Mouse (Mus musculus) olfactory bulb, adult 2 months (tissue): Measurements from ENCODE around the gene Klk11. TPM values are rescaled to one million over a fixed set of nuclear protein-coding genes. Genes with fewer than 3 reads are reported as not detected.

Experiments
- H3K27ac ChIP-seq: fragments of 200-500 bp; 2 replicates; pipeline ENCODE4 v1.5.1; 2012; ENCODE audit warnings: low read depth, low read length; ENCODE audit not compliant: insufficient read depth
- H3K4me1 ChIP-seq: fragments of 200-500 bp; 2 replicates; pipeline ENCODE4 v1.6.1; 2012; ENCODE audit warnings: low read length; ENCODE audit not compliant: control insufficient read depth, insufficient read depth
- H3K4me3 ChIP-seq: fragments of 200-500 bp; 2 replicates; pipeline ENCODE4 v1.5.1; 2012; ENCODE audit warnings: mild to moderate bottlenecking, low read depth, low read length, moderate library complexity; ENCODE audit not compliant: insufficient read depth
- CTCF ChIP-seq: fragments of 200-500 bp; IDR thresholded peaks from 2 replicates; pipeline ENCODE4 v1.5.1; 2012; ENCODE audit warnings: low read depth, mild to moderate bottlenecking, low read length, moderate library complexity; ENCODE audit not compliant: insufficient read depth
- POLR2A ChIP-seq: fragments of 200-500 bp; IDR thresholded peaks from 2 replicates; pipeline ENCODE4 v1.6.1; 2012; ENCODE audit warnings: mild to moderate bottlenecking, low read depth, low read length, moderate library complexity; ENCODE audit not compliant: insufficient read depth
- WGBS: fragments of 180-500 bp; shearing (Covaris S2); methylation state at CpG from one replicate; pipeline ENCODE4 v1.1.7; 2018; 5-methylcytosine and 5-hydroxymethylcytosine counted together
- polyA plus RNA-seq: library from polyadenylated mRNA; stranded (reverse); fragments of >200 nt; gene quantifications from 2 replicates; pipeline ENCODE4 v1.2.4, GENCODE M21; 2012; ENCODE audit warnings: low replicate concordance; ENCODE audit not compliant: missing spikeins, insufficient read depth, insufficient read length

Klk11 gene
- polyA plus RNA-seq, 1 experiment: not detected

DNA sequence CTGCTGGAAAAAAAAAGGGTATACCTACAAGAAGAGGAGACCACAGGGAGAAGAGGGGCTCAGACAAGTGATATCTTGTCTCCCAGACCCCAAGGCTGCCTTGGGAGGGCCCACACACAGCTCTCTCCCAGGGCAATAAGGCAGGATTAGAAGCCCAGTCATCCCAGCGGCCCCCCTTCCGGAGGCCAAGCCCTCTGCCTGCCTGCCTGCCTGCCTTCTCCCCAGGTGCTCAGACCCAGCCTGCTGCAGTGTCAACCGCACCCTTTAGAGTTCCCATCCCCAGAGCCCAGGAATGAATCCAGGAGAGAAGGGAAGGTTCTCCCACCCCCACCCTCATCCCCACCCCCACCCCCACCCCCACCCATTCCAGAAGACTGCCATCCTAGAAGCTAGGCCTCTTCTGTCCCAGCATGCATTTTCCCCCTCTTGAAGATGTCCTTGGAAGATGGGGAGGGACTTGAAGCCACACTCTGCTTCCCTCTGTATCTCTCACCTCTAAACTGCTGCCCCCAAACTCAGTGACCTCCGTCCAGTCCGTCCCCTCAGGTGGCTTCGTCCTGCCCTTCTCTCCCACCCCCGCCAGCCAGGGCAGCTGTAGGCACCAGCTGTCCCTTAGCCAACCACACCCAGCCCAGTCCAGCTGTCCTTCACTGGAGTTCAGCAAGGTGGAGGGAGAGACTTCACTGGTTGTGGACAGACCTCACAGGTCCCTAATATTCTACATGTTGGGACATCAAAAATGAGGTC is 1.1 kb downstream of the Klk11 start:
- peaks cover 3% of the 10 kb centered on the region; the same call in 1 of the 2 replicates for H3K4me1 ChIP-seq
- WGBS: 64% methylated on average over 7 of the region's 7 CpGs

DNA sequence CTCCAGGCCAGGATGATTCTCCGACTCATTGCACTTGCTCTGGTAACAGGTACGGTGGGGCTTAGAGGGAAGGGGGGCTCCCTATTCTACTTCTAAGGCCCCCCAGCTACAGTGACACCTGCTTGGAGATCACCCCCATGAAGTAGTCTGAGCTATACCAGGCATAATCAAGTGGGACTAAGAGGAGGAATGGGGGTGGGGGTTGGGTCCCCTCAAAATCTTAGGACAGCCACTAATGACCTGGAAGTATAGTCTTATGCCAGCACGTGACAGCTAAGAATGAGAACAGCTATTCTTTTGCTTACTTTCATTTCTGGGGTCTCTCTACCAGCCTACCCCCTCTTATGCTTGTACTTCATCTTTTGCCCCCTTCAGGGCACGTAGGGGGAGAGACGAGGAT is 2.1 kb downstream of the Klk11 start:
- TF ChIP-seq POLR2A (no peak), CTCF (no peak)
- WGBS: 90% methylated on average over 5 of the region's 5 CpGs

More for the DNA sequence above, 1.1 kb downstream of the Klk11 start:
- no peak overlapping the region for H3K27ac ChIP-seq
- no peak overlapping the region for H3K4me3 ChIP-seq
- TF ChIP-seq POLR2A: no peak
- TF ChIP-seq CTCF: no peak

DNA sequence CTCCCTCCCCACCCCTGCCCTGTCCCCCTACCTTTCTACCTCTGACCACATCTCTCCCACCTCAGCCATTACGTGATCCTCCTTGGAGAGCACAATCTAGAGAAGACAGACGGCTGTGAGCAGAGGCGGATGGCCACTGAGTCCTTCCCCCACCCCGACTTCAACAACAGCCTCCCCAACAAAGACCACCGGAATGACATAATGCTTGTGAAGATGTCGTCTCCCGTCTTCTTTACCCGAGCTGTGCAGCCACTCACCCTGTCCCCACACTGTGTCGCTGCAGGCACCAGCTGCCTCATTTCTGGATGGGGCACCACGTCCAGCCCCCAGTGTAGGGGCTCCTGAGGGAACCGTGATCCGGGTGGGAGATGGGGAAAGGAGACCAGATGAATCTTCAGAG is 3.0 kb downstream of the Klk11 start:
- peaks cover 8% of the 10 kb centered on the region; the same call in 1 of the 2 replicates for H3K4me1 ChIP-seq
- TF ChIP-seq CTCF (no peak), POLR2A (no peak)
- H3K4me3 ChIP-seq: no peak overlapping the region
- WGBS: 87% methylated on average over 12 of the region's 12 CpGs
- H3K27ac ChIP-seq: no peak overlapping the region

More for the DNA sequence above, 2.1 kb downstream of the Klk11 start:
- no peak overlapping the region for H3K27ac ChIP-seq
- H3K4me3 ChIP-seq: no peak overlapping the region
- H3K4me1 ChIP-seq: peaks cover 8% of the 10 kb centered on the region; the same call in 1 of the 2 replicates

DNA sequence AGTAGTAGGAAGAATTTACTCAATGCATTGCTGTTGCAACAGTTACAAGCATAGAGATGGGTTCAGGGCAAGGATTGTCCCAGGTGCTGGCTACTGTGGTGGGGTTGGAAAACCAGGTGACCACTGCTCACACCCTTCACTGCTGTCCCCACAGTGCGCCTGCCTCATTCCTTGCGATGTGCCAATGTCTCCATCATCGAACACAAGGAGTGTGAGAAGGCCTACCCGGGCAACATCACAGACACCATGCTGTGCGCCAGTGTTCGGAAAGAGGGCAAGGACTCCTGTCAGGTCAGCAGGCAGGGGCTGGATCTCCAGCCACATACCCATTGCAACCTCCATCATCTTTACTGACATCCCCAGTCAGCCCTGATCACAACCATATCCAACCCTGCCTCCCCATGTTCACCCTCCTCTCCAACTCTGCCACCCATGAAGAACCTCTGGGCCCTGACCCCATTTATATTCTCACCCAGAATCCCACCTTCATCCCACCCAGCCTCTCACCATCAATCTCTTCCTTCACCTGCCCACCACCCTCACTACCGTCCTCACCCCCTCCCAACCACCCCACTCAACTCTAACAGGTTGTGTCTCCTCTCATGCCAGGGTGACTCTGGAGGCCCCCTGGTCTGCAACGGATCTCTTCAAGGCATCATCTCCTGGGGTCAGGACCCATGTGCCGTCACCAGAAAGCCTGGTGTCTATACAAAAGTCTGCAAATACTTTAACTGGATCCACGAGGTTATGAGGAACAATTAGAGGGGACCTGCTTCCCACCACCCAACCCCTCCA is 4.0 kb downstream of the Klk11 start:
- H3K27ac ChIP-seq: no peak overlapping the region
- no peak for TF ChIP-seq CTCF
- no peak for TF ChIP-seq POLR2A
- no peak overlapping the region for H3K4me3 ChIP-seq
- WGBS: 91% methylated on average over 10 of the region's 10 CpGs
- peaks cover 12% of the 10 kb centered on the region for H3K4me1 ChIP-seq

DNA sequence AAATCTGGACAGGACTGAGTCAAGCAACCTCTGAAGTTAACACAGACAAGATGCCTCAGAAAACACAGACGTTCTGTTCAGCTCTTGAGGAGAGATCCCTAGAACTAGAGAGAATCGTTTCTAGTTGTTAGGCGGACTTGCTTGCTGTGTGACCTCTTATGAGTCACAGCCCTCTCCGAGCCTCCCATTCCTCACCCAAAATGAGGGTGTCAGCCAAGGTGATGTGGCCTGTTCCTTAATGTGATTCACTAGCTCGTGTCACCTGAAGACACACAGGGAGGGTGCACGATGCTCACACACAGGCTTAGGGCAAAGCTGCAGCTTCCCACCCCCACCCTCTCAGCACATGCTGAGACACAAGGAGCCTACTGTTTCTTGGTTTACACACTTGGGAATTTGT is 5.8 kb downstream of the Klk11 start:
- peaks cover 12% of the 10 kb centered on the region for H3K4me1 ChIP-seq
- H3K27ac ChIP-seq: no peak overlapping the region
- H3K4me3 ChIP-seq: no peak overlapping the region
- WGBS: 46% methylated on average over 6 of the region's 6 CpGs
- TF ChIP-seq POLR2A: no peak
- no peak for TF ChIP-seq CTCF

DNA sequence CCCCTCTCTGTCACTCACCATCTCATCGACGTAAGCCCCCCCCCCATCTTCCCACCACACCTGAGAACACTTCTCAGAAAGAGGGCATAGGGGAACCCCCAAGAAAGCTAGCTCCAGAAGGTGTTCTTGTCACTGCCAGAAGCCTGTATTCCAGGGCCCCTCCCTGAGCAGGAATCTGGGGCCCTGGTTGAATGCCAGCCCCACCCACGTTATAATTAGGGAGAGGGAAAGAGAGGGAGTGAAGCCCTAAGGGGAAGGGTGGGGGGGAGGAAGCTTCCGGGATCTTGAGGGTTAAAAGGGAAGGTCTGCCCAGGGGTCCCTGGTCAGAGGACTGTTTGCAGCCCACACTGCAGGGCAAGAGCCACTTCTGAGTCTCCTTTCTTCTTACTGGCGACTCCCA is 6.3 kb downstream of the Klk11 start, which contains the start of gene Klk10:
Gene Klk10, plus strand, starts transcription at position 290 of the 400 bp plus-strand sequence.
- peaks cover 12% of the 10 kb centered on the region for H3K4me1 ChIP-seq
- WGBS: 39% methylated on average over 5 of the region's 5 CpGs
- H3K4me3 ChIP-seq: no peak within 1 kb of the TSS
- H3K27ac ChIP-seq: no peak within 1 kb of the TSS
- no peak for TF ChIP-seq POLR2A
- TF ChIP-seq CTCF: no peak

DNA sequence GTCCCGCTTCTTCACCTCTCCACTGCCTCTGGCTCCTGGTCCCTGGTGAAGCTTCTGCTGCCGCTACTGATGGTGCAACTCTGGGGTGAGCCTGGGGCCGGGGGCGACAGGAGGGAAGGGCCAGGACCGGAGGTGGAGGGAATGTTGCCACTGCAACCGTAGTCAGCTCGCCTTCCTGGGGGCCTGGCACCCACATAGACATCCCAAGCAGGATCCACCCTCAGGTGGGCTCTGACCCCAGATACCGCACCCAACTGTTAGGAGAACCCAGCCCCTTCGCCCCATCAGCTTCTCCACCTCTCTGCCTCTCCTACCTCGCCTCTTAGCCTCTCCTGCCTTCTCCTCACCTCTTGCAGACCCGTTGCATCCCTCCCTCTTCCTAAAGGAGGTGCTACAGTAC is 7.1 kb downstream of the Klk11 start:
- WGBS: 93% methylated on average over 11 of the region's 11 CpGs
- no peak overlapping the region for H3K4me3 ChIP-seq
- no peak overlapping the region for H3K27ac ChIP-seq
- no peak for TF ChIP-seq POLR2A
- no peak for TF ChIP-seq CTCF
- peaks cover 12% of the 10 kb centered on the region for H3K4me1 ChIP-seq

DNA sequence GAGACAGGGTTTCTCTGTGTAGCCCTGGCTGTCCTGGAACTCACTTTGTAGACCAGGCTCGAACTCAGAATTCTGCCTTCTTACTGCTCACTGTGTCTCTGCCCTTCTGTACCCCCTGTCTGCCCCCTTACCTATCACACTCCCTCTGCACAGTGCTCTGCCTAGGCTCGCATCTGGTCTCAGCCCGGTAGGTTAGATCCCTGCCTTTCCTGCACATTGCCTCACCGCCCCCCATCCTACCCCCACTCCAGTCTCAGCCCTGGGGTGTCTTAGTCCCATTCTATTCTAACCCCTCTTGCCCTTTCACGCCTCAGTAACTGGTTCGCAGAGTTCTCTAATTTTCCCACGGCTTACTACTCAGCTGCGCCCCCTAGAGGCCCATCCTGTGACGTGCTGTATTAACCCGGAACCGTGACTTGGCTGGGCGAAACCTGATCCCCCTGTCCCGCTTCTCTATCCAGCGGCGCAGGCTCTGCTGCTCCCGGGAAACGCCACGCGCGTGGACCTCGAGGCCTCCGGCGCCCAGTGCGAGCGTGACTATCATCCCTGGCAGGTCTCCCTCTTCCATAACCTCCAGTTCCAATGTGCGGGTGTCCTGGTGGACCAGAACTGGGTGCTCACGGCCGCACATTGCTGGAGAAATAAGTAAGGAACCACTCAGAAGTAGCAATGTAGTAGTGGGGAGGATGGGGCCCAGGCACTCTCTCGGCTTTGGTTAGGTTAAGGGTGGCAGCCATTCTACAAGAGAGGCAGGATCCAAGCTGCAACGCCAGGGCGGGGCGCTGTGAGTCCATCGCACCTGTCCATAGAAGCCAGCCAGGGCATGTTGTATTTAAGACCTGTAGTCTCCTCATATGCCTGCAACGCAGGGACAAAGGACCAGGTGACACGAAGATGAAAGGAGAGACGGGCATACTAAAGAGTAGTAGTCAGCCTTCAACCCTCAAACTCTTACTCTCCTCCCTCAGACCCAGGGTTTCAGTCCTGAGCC is 8.2 kb downstream of the Klk11 start:
- H3K4me3 ChIP-seq: peak overlapping the region; percentile 14; the same call in 1 of the 2 replicates
- H3K4me1 ChIP-seq: peaks cover 12% of the 10 kb centered on the region
- 10% methylated on average over 36 of the region's 36 CpGs for WGBS
- no peak overlapping the region for H3K27ac ChIP-seq
- TF ChIP-seq POLR2A: no peak
- TF ChIP-seq CTCF: peak; percentile 59
